Comparison of ENCODE assay signal across 21 mouse cellular contexts in genomic region chr4:53537539-53537938, GRCm38 (mm10).
"Had no signal": no experiment of that assay in that cellular context is flagged by ENCODE, and none has a peak within 500 bp of the region (broad histone marks: within the 10 kb centered on the region; RNA-seq: fewer than 3 reads in every experiment).

No protein-coding gene starts in this region.

- ATAC-seq: lung, postnatal 0 days; midbrain, embryonic 16.5 days had no signal

- H3K27ac ChIP-seq: liver, embryonic 14.5 days; midbrain, embryonic 10.5 days; midbrain, embryonic 12.5 days; neural tube, embryonic 13.5 days; neural tube, embryonic 15.5 days had no signal

- H3K4me1 ChIP-seq: midbrain, embryonic 10.5 days; midbrain, embryonic 12.5 days; neural tube, embryonic 13.5 days; neural tube, embryonic 15.5 days had no signal

- H3K27me3 ChIP-seq: megakaryocyte, embryonic 14.5 days; midbrain, embryonic 12.5 days; neural tube, embryonic 13.5 days; neural tube, embryonic 15.5 days had no signal

- H3K36me3 ChIP-seq: midbrain, embryonic 10.5 days; midbrain, embryonic 12.5 days; neural tube, embryonic 13.5 days; neural tube, embryonic 15.5 days had no signal

- DNase-seq: lung, adult 18-20 months; lung, postnatal 4 days; midbrain, embryonic 14.5 days; retina, postnatal 1 day; right cerebral cortex, adult 18-20 months; right cerebral cortex, postnatal 25 days; right cerebral cortex, postnatal 4 days; spleen, adult 18-20 months; thymus, adult 18-20 months; thymus, postnatal 25 days; thymus, postnatal 4 days had no signal

- H3K4me2 ChIP-seq: lung, embryonic 14.5 days; midbrain, embryonic 12.5 days; neural tube, embryonic 13.5 days; neural tube, embryonic 15.5 days had no signal

- H3K4me3 ChIP-seq: megakaryocyte, embryonic 14.5 days; midbrain, embryonic 10.5 days; midbrain, embryonic 12.5 days; myocyte; neural tube, embryonic 13.5 days; neural tube, embryonic 15.5 days had no signal

- H3K9ac ChIP-seq: liver, embryonic 14.5 days; lung, embryonic 14.5 days; midbrain, embryonic 12.5 days; neural tube, embryonic 13.5 days; neural tube, embryonic 15.5 days had no signal

- H3K9me3 ChIP-seq: megakaryocyte, embryonic 14.5 days; midbrain, embryonic 10.5 days; midbrain, embryonic 12.5 days; neural tube, embryonic 13.5 days; neural tube, embryonic 15.5 days had no signal
